Mouse (Mus musculus) small intestine, adult 2 months (tissue): Measurements from ENCODE around the gene Kcnn4.

ENCODE experiments used
- CTCF ChIP-seq: fragments of 200-500 bp; IDR thresholded peaks from 2 replicates; pipeline ENCODE4 v1.5.1; 2012; ENCODE audit warnings: low read depth, mild to moderate bottlenecking, control low read depth, inconsistent platforms, low read length, moderate library complexity, mixed read lengths; ENCODE audit not compliant: insufficient replicate concordance, insufficient read length; ENCODE audit errors: extremely low read depth
- POLR2A ChIP-seq: fragments of 200-500 bp; IDR thresholded peaks from 2 replicates; pipeline ENCODE4 v1.6.1; 2012; ENCODE audit warnings: low read depth, mild to moderate bottlenecking, control low read depth, inconsistent platforms, low read length, moderate library complexity

GRCm38 (mm10) chr7:24384827-24385226 is 14.8 kb downstream of the Kcnn4 start:
- TF ChIP-seq CTCF (peak; percentile 95), POLR2A (no peak)
